Mouse (Mus musculus) small intestine, adult 2 months (tissue): Measurements from ENCODE around the gene Tmie. TPM values are rescaled to one million over a fixed set of nuclear protein-coding genes. Genes with fewer than 3 reads are reported as not detected.
"Not testable (repeated sequence)": the region's sequence is repeated elsewhere in the genome, so short reads cannot be mapped to it uniquely, and the experiment has no call there.

Source experiments
- H3K27ac ChIP-seq: fragments of 200-500 bp; 2 replicates; pipeline ENCODE4 v1.5.1; 2012; ENCODE audit warnings: low read depth, low read length, control low read depth, inconsistent platforms; ENCODE audit not compliant: insufficient read depth
- H3K27me3 ChIP-seq: fragments of 200-500 bp; 2 replicates; pipeline ENCODE4 v1.6.1; 2012; ENCODE audit warnings: mild to moderate bottlenecking, moderate library complexity, low read length, inconsistent platforms; ENCODE audit not compliant: control insufficient read depth, insufficient read depth
- H3K36me3 ChIP-seq: fragments of 200-500 bp; 2 replicates; pipeline ENCODE4 v1.6.1; 2012; ENCODE audit warnings: mild to moderate bottlenecking, low read length, control low read depth, inconsistent platforms; ENCODE audit not compliant: control insufficient read depth, insufficient read depth
- H3K4me1 ChIP-seq: fragments of 200-500 bp; 2 replicates; pipeline ENCODE4 v1.6.1; 2012; ENCODE audit warnings: low read length, inconsistent platforms, mixed read lengths; ENCODE audit not compliant: control insufficient read depth, insufficient read depth, insufficient read length
- H3K4me3 ChIP-seq: fragments of 200-500 bp; 2 replicates; pipeline ENCODE4 v1.5.1; 2012; ENCODE audit warnings: low read depth, mild to moderate bottlenecking, control low read depth, inconsistent platforms, low read length, moderate library complexity
- CTCF ChIP-seq: fragments of 200-500 bp; IDR thresholded peaks from 2 replicates; pipeline ENCODE4 v1.5.1; 2012; ENCODE audit warnings: low read depth, mild to moderate bottlenecking, control low read depth, inconsistent platforms, low read length, moderate library complexity, mixed read lengths; ENCODE audit not compliant: insufficient replicate concordance, insufficient read length; ENCODE audit errors: extremely low read depth
- POLR2A ChIP-seq: fragments of 200-500 bp; IDR thresholded peaks from 2 replicates; pipeline ENCODE4 v1.6.1; 2012; ENCODE audit warnings: low read depth, mild to moderate bottlenecking, control low read depth, inconsistent platforms, low read length, moderate library complexity
- WGBS: fragments of 180-500 bp; shearing (Covaris S2); methylation state at CpG from one replicate; pipeline ENCODE4 v1.1.7; 2018; 5-methylcytosine and 5-hydroxymethylcytosine counted together
- polyA plus RNA-seq: library from polyadenylated mRNA; depleted of rRNA; stranded (reverse); fragments of >200 nt; gene quantifications from 2 replicates; pipeline ENCODE4 v1.2.3, GENCODE M21; 2012; rRNA removed

Tmie gene
- polyA plus RNA-seq, 1 experiment: 0.82 TPM

GRCm38 (mm10) chr9:110821436-110821835, 58.5 kb downstream of the Tmie start:
- H3K36me3 ChIP-seq: no peaks in the 10 kb centered on the region
- H3K27ac ChIP-seq: no peak overlapping the region
- no peaks in the 10 kb centered on the region; the same call in 1 of the 2 replicates for H3K27me3 ChIP-seq
- peaks cover 5% of the 10 kb centered on the region; the same call in 1 of the 2 replicates for H3K4me1 ChIP-seq
- TF ChIP-seq POLR2A (no peak), CTCF (no peak)
- whole genome bisulfite sequencing: 47% methylated on average over 7 of the region's 7 CpGs
- H3K4me3 ChIP-seq: no peak overlapping the region

DNA sequence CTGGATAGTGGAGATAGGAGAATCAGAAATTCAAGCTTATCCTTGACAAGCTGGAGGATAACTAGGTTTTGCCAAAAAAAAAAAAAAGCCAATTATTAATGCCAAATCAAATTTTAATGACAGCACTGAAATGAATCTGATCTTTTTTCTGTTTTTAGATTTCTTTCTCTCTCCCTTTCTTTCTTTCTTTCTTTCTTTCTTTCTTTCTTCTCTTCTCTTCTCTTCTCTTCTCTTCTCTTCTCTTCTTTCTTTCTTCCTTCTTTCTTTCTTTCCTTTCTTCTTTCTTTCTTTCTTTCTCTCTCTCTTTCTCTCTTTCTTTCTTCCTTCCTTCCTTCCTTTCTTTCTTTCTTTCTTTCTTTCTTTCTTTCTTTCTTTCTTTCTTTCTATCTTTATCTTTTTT, 59.4 kb downstream of the Tmie start:
- H3K4me3 ChIP-seq, H3K27ac ChIP-seq, H3K27me3 ChIP-seq, H3K4me1 ChIP-seq, H3K36me3 ChIP-seq: not testable (repeated sequence)

Other genes with a start within 250 kb of the Tmie start
- gene Nbeal2, start 226.0 kb downstream of the Tmie start, polyA plus RNA-seq: 28.1 and 28.8 TPM in 2 replicates
- 52.9 and 138 TPM in 2 replicates for gene Ccdc12, start 223.6 kb downstream of the Tmie start, polyA plus RNA-seq
- gene Myl3, start 138.3 kb downstream of the Tmie start, polyA plus RNA-seq: not detected in 2 replicates
- 5.6 and 7.3 TPM in 2 replicates for gene Pth1r, start 133.0 kb downstream of the Tmie start, polyA plus RNA-seq
- gene Prss42, start 81.9 kb downstream of the Tmie start, polyA plus RNA-seq: not detected in 2 replicates
- gene Prss44, start 66.1 kb downstream of the Tmie start, polyA plus RNA-seq: not detected in 2 replicates
- gene Prss43, start 53.4 kb downstream of the Tmie start, polyA plus RNA-seq: not detected in 2 replicates
- gene Prss45, start 45.5 kb downstream of the Tmie start, polyA plus RNA-seq: not detected in 2 replicates
- not detected in 2 replicates for gene Prss46, start 35.6 kb downstream of the Tmie start, polyA plus RNA-seq
- gene Prss50, start 22.1 kb downstream of the Tmie start, polyA plus RNA-seq: not detected in 2 replicates
- gene Als2cl, start 243 bp downstream of the Tmie start, polyA plus RNA-seq: 16.2 and 19.0 TPM in 2 replicates
- not detected in 2 replicates for gene Fam240a, start 36.7 kb upstream of the Tmie start, polyA plus RNA-seq
- not detected in 2 replicates for gene Tdgf1, start 66.0 kb upstream of the Tmie start, polyA plus RNA-seq
- gene Lrrc2, start 71.4 kb upstream of the Tmie start, polyA plus RNA-seq: not detected in 2 replicates
- gene Rtp3, start 110.5 kb upstream of the Tmie start, polyA plus RNA-seq: 0.72 and 0.74 TPM in 2 replicates
- gene Ltf, start 139.2 kb upstream of the Tmie start, polyA plus RNA-seq: 0.29 and 1.9 TPM in 2 replicates
- gene Ccrl2, start 177.4 kb upstream of the Tmie start, polyA plus RNA-seq: 1.8 and 3.4 TPM in 2 replicates
- 3.7 and 15.3 TPM in 2 replicates for gene Lrrfip2, start 237.5 kb upstream of the Tmie start, polyA plus RNA-seq